Mouse (Mus musculus) right cerebral cortex, postnatal 10 days (tissue): ENCODE results near the gene Unc5b.
"Not testable (repeated sequence)": the region's sequence is repeated elsewhere in the genome, so short reads cannot be mapped to it uniquely, and the experiment has no call there.

Experiments used
- DNase-seq, 2 experiments: peaks; one replicate each; pipeline ENCODE4 v3.0.0; 2021; ENCODE audit warnings: low spot score in 2 of 2

Unc5b gene

GRCm38 (mm10) chr10:60753941-60754340, 77.4 kb downstream of the Unc5b start:
- no peak for DNase-seq

GRCm38 (mm10) chr10:60753261-60753660, 78.1 kb downstream of the Unc5b start:
- no peak for DNase-seq

- DNase-seq = peak; percentile 95 to 96
Observed at GRCm38 (mm10) chr10:60752040-60753020, 79.1 kb downstream of the Unc5b start, which contains the start of gene Slc29a3. Gene Slc29a3 (minus strand): TSS chr10:60752794.

- no peak for DNase-seq
Observed at GRCm38 (mm10) chr10:60747667-60748212, 83.6 kb downstream of the Unc5b start.

- no peak for DNase-seq
Observed at GRCm38 (mm10) chr10:60746512-60746911, 84.9 kb downstream of the Unc5b start.

- no peak for DNase-seq
Observed at GRCm38 (mm10) chr10:60744543-60745290, 86.7 kb downstream of the Unc5b start.

- DNase-seq = no peak
Observed at GRCm38 (mm10) chr10:60743681-60744080, 87.7 kb downstream of the Unc5b start.

GRCm38 (mm10) chr10:60742942-60743341, 88.4 kb downstream of the Unc5b start:
- DNase-seq = no peak

- not testable (repeated sequence) for DNase-seq
Observed at GRCm38 (mm10) chr10:60742296-60742695, 89.1 kb downstream of the Unc5b start.

GRCm38 (mm10) chr10:60741435-60741834, 89.9 kb downstream of the Unc5b start:
- no peak for DNase-seq

GRCm38 (mm10) chr10:60739619-60740363, 91.6 kb downstream of the Unc5b start:
- DNase-seq = peak; percentile 46 to 63

- DNase-seq = peak in 1 of 2 experiments; percentile 29
Observed at GRCm38 (mm10) chr10:60737886-60738640, 93.3 kb downstream of the Unc5b start.

GRCm38 (mm10) chr10:60737169-60737728, 94.1 kb downstream of the Unc5b start:
- DNase-seq = no peak

- no peak for DNase-seq
Observed at GRCm38 (mm10) chr10:60735737-60736136, 95.6 kb downstream of the Unc5b start.

GRCm38 (mm10) chr10:60733471-60733870, 97.9 kb downstream of the Unc5b start:
- DNase-seq = no peak

- peak in 1 of 2 experiments; percentile 57 for DNase-seq
Observed at GRCm38 (mm10) chr10:60732397-60732861, 99.0 kb downstream of the Unc5b start.

GRCm38 (mm10) chr10:60731742-60732141, 99.6 kb downstream of the Unc5b start:
- DNase-seq = peak; percentile 41 to 49

- DNase-seq = no peak
Observed at GRCm38 (mm10) chr10:60727301-60727700, 104.1 kb downstream of the Unc5b start.

- DNase-seq = no peak
Observed at GRCm38 (mm10) chr10:60726896-60727295, 104.5 kb downstream of the Unc5b start.

GRCm38 (mm10) chr10:60724496-60724895, 106.9 kb downstream of the Unc5b start:
- no peak for DNase-seq
